Mouse (Mus musculus) adrenal gland, adult (tissue): ENCODE measurements around the gene Blnk.

Experiments used
- DNase-seq, 2 experiments: peaks; one replicate each; pipeline ENCODE4 v3.0.0; 2022 to 2023; ENCODE audit warnings: low spot score in 1 of 2; ENCODE audit not compliant: inconsistent age in 2 of 2

The Blnk gene

GRCm38 (mm10) chr19:40970301-40970700, 24.0 kb downstream of the Blnk start:
- DNase-seq, result no peak

GRCm38 (mm10) chr19:40964936-40965850, 29.1 kb downstream of the Blnk start:
- DNase-seq, result no peak

GRCm38 (mm10) chr19:40964367-40964891, 29.9 kb downstream of the Blnk start:
- DNase-seq, result no peak

- DNase-seq, result peak; percentile 47 to 75
Measured at GRCm38 (mm10) chr19:40962988-40963387, 31.3 kb downstream of the Blnk start.

GRCm38 (mm10) chr19:40958981-40959380, 35.4 kb downstream of the Blnk start:
- no peak for DNase-seq

GRCm38 (mm10) chr19:40946937-40947577, 47.3 kb downstream of the Blnk start:
- no peak for DNase-seq

GRCm38 (mm10) chr19:40943552-40943951, 50.8 kb downstream of the Blnk start:
- no peak for DNase-seq

GRCm38 (mm10) chr19:40936038-40936437, 58.3 kb downstream of the Blnk start:
- DNase-seq, result no peak

- DNase-seq, result no peak
Measured at GRCm38 (mm10) chr19:40935376-40935775, 59.0 kb downstream of the Blnk start.

GRCm38 (mm10) chr19:40931581-40932369, 62.6 kb downstream of the Blnk start:
- no peak for DNase-seq

- no peak for DNase-seq
Measured at GRCm38 (mm10) chr19:40895393-40895703, 99.0 kb downstream of the Blnk start.

GRCm38 (mm10) chr19:40894519-40895392, 99.6 kb downstream of the Blnk start, which contains the start of gene Zfp518a:
Zfp518a (plus strand) TSS chr19:40894705.
- peak; percentile 90 to 98 for DNase-seq

- no peak for DNase-seq
Measured at GRCm38 (mm10) chr19:40894071-40894506, 100.2 kb downstream of the Blnk start.

GRCm38 (mm10) chr19:40888887-40889286, 105.4 kb downstream of the Blnk start:
- DNase-seq, result no peak

- no peak for DNase-seq
Measured at GRCm38 (mm10) chr19:40881700-40882099, 112.6 kb downstream of the Blnk start.
